Mouse (Mus musculus): ENCODE measurements at regions not wholly inside any gene's neighbourhood (a gene's known extent, or its start where the extent isn't known, plus 50 kb on each side); places are given as distances from the start of the nearest gene placed in this dataset.

GRCm38 (mm10) chr9:122592820-122593615, 154.1 kb upstream of the Topaz1 start:
- no peaks in the 10 kb centered on the region for H3K9me3 ChIP-seq (replicated peaks; ENCODE audit: control insufficient read depth, low read length)
- H3K27me3 ChIP-seq (ENCODE audit: control insufficient read depth, insufficient read depth, low read length): peaks cover 28% of the 10 kb centered on the region
- H3K36me3 ChIP-seq (ENCODE audit: control insufficient read depth, insufficient read depth): no peaks in the 10 kb centered on the region
- H3K4me1 ChIP-seq (ENCODE audit: control insufficient read depth, insufficient read depth, low read length): no peaks in the 10 kb centered on the region
- ATAC-seq (replicated peaks; ENCODE audit: extremely low read depth, insufficient read depth, low FRiP score): no peak
- H3K27ac ChIP-seq (ENCODE audit: low read length): no peak overlapping the region
- H3K4me2 ChIP-seq (ENCODE audit: low read depth, low read length): no peak overlapping the region
- no peak overlapping the region for H3K4me3 ChIP-seq (ENCODE audit: low read length)
- WGBS: 22% methylated on average over 7 of the region's 7 CpGs
- no peak overlapping the region for H3K9ac ChIP-seq (ENCODE audit: low read length)

DNA sequence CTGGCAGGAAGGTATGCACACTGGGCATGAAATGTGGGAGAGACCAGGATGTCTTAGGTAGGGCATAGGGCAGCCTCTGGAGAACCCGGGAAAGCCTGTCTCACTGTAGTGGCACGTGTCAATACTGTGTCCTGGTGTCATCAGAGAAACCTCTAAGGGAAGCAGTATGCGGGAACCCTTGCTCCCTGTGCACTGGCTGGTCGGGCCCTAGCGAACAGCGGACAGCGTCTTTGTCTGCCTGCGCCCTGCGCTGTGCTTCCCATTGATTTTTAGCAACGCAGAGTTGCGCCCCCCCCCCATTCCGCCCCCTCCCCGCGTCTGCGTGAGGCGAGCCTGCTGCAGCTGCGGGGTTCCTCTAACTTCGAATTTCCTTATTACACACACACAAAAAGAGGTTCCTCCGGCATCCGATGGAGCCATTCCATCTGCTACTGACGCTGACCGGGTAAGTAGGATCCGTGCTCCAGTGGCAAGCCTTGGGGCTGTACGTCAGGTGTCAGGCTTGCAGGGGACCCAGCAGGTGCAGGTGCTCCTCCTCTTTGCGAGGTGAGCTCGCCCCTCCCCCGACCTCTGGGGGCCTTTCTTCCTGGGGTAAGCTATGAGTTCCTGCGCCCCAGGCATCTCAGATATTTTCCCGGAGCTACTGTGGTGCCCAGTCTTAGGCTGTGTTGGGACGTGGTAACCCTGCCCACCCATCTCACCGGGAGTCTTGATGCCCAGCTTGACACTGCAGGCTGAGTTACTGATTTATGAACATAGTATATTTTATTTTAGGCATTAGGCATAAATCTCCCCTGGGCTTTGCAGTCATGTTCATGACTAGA, 151.8 kb upstream of the Topaz1 start:
- Histone ChIP-seq H3K9me3 (replicated peaks; ENCODE audit: control insufficient read depth, low read length) (no peaks in the 10 kb centered on the region), H3K36me3 (ENCODE audit: control insufficient read depth, insufficient read depth) (no peaks in the 10 kb centered on the region), H3K27ac (ENCODE audit: low read length) (no peak overlapping the region), H3K4me2 (ENCODE audit: low read depth, low read length) (no peak overlapping the region), H3K27me3 (ENCODE audit: control insufficient read depth, insufficient read depth, low read length) (peaks cover 25% of the 10 kb centered on the region), H3K4me3 (ENCODE audit: low read length) (no peak overlapping the region), H3K4me1 (ENCODE audit: control insufficient read depth, insufficient read depth, low read length) (no peaks in the 10 kb centered on the region), H3K9ac (ENCODE audit: low read length) (no peak overlapping the region)
- no peak for ATAC-seq (replicated peaks; ENCODE audit: extremely low read depth, insufficient read depth, low FRiP score)
- 8% methylated on average over 30 of the region's 31 CpGs for WGBS

DNA sequence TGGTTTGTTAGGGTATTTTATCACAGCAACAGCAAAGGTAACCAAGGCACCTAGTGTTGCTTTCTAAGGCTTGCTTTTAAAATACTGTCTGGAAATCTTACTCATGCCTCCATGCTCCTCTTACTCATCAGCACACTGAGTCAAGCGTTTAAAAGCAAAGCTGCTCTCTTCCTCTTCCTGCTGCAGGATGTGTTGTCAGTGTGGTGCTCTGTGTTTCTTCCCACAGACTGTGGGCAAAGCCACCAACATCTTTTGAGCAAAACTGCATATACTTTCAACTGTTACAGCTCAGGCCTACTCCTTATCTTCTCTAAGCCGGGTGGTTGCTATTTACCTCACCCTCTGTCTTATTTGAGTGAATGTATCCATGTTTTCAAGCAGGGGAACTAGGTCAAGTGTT, 144.0 kb upstream of the Topaz1 start:
- no peak overlapping the region for H3K9ac ChIP-seq (ENCODE audit: low read length)
- 0 out of 2 replicates have a peak, but pooled peaks cover 2% of the 10 kb centered on the region for H3K27me3 ChIP-seq (ENCODE audit: control insufficient read depth, insufficient read depth, low read length)
- no peaks in the 10 kb centered on the region for H3K4me1 ChIP-seq (ENCODE audit: control insufficient read depth, insufficient read depth, low read length)
- H3K4me2 ChIP-seq (ENCODE audit: low read depth, low read length): no peak overlapping the region
- H3K4me3 ChIP-seq (ENCODE audit: low read length): no peak overlapping the region
- H3K27ac ChIP-seq (ENCODE audit: low read length): no peak overlapping the region
- H3K36me3 ChIP-seq (ENCODE audit: control insufficient read depth, insufficient read depth): no peaks in the 10 kb centered on the region
- WGBS: 54% methylated on average over 2 of the region's 2 CpGs
- no peak for ATAC-seq (replicated peaks; ENCODE audit: extremely low read depth, insufficient read depth, low FRiP score)
- no peaks in the 10 kb centered on the region for H3K9me3 ChIP-seq (replicated peaks; ENCODE audit: control insufficient read depth, low read length)

DNA sequence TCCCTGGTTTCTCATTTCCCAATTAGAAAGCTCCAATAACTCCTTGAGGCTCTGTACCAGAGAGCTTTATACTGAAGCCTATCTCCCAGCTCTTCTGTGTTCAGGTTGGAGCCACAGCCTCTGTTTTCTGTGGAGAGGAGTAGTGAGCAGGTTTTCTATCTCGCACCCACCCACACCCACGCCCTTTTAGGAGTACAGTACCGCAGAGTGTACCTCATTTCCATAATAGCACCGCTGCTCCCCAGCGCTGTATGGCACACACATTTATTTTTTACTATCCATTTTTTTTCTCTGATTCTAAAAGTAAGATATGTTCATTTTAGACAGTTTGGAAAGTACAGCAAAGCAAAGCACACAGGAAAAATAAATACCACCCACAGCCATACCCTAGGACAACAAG, 137.5 kb upstream of the Topaz1 start:
- Histone ChIP-seq H3K27me3 (ENCODE audit: control insufficient read depth, insufficient read depth, low read length) (peaks cover 5% of the 10 kb centered on the region; the same call in 1 of the 2 replicates), H3K9ac (ENCODE audit: low read length) (no peak overlapping the region), H3K36me3 (ENCODE audit: control insufficient read depth, insufficient read depth) (no peaks in the 10 kb centered on the region), H3K9me3 (replicated peaks; ENCODE audit: control insufficient read depth, low read length) (no peaks in the 10 kb centered on the region), H3K4me3 (ENCODE audit: low read length) (no peak overlapping the region), H3K4me2 (ENCODE audit: low read depth, low read length) (no peak overlapping the region), H3K4me1 (ENCODE audit: control insufficient read depth, insufficient read depth, low read length) (no peaks in the 10 kb centered on the region), H3K27ac (ENCODE audit: low read length) (no peak overlapping the region)
- WGBS: 93% methylated on average over 5 of the region's 5 CpGs
- ATAC-seq (replicated peaks; ENCODE audit: extremely low read depth, insufficient read depth, low FRiP score): no peak

DNA sequence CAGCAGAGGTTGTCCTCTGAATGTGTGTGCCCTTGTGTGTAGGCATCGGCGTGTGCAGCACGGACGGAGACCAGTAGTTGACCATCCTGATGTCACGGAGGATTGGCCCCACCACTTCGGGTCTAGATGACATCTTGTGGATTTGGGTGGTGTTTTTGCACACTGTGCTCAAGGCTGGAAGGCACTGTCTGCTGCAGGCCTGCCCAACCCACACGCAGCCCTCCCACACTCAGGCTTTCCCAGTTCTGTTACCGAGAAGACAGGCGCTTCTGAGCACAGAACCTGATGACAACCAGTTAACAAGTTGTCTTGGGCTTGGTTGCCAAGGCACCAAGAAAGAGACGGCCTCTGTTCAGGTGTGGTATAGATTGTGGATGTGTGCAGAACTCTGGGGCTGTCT, 136.2 kb upstream of the Topaz1 start:
- Histone ChIP-seq H3K27ac (ENCODE audit: low read length) (no peak overlapping the region), H3K9ac (ENCODE audit: low read length) (no peak overlapping the region), H3K9me3 (replicated peaks; ENCODE audit: control insufficient read depth, low read length) (no peaks in the 10 kb centered on the region), H3K36me3 (ENCODE audit: control insufficient read depth, insufficient read depth) (no peaks in the 10 kb centered on the region), H3K4me2 (ENCODE audit: low read depth, low read length) (no peak overlapping the region), H3K4me1 (ENCODE audit: control insufficient read depth, insufficient read depth, low read length) (no peaks in the 10 kb centered on the region), H3K4me3 (ENCODE audit: low read length) (no peak overlapping the region), H3K27me3 (ENCODE audit: control insufficient read depth, insufficient read depth, low read length) (peaks cover 3% of the 10 kb centered on the region; the same call in 1 of the 2 replicates)
- WGBS: 81% methylated on average over 10 of the region's 10 CpGs
- ATAC-seq (replicated peaks; ENCODE audit: extremely low read depth, insufficient read depth, low FRiP score): no peak

GRCm38 (mm10) chr9:122614579-122615252, 132.4 kb upstream of the Topaz1 start:
- H3K4me2 ChIP-seq (ENCODE audit: low read depth, low read length): no peak overlapping the region
- ATAC-seq (replicated peaks; ENCODE audit: extremely low read depth, insufficient read depth, low FRiP score): no peak
- no peaks in the 10 kb centered on the region for H3K4me1 ChIP-seq (ENCODE audit: control insufficient read depth, insufficient read depth, low read length)
- H3K27me3 ChIP-seq (ENCODE audit: control insufficient read depth, insufficient read depth, low read length): peaks cover 3% of the 10 kb centered on the region; the same call in 1 of the 2 replicates
- H3K4me3 ChIP-seq (ENCODE audit: low read length): no peak overlapping the region
- H3K9me3 ChIP-seq (replicated peaks; ENCODE audit: control insufficient read depth, low read length): no peaks in the 10 kb centered on the region
- H3K36me3 ChIP-seq (ENCODE audit: control insufficient read depth, insufficient read depth): no peaks in the 10 kb centered on the region
- whole genome bisulfite sequencing: 25% methylated on average over 5 of the region's 5 CpGs
- no peak overlapping the region for H3K9ac ChIP-seq (ENCODE audit: low read length)
- H3K27ac ChIP-seq (ENCODE audit: low read length): no peak overlapping the region

- H3K36me3 ChIP-seq (ENCODE audit: control insufficient read depth, insufficient read depth): no peaks in the 10 kb centered on the region
- H3K27me3 ChIP-seq (ENCODE audit: control insufficient read depth, insufficient read depth, low read length): peaks cover 3% of the 10 kb centered on the region; the same call in 1 of the 2 replicates
- no peak for ATAC-seq (replicated peaks; ENCODE audit: extremely low read depth, insufficient read depth, low FRiP score)
- H3K9me3 ChIP-seq (replicated peaks; ENCODE audit: control insufficient read depth, low read length): no peaks in the 10 kb centered on the region
- H3K4me1 ChIP-seq (ENCODE audit: control insufficient read depth, insufficient read depth, low read length): no peaks in the 10 kb centered on the region
- no peak overlapping the region for H3K9ac ChIP-seq (ENCODE audit: low read length)
- H3K4me3 ChIP-seq (ENCODE audit: low read length): no peak overlapping the region
- no peak overlapping the region for H3K27ac ChIP-seq (ENCODE audit: low read length)
- WGBS: 17% methylated on average over 4 of the region's 4 CpGs
- no peak overlapping the region for H3K4me2 ChIP-seq (ENCODE audit: low read depth, low read length)
Observed at GRCm38 (mm10) chr9:122615351-122615750, 131.8 kb upstream of the Topaz1 start.

GRCm38 (mm10) chr9:122617793-122618192, 129.4 kb upstream of the Topaz1 start:
- Histone ChIP-seq H3K27me3 (ENCODE audit: control insufficient read depth, insufficient read depth, low read length) (peaks cover 3% of the 10 kb centered on the region; the same call in 1 of the 2 replicates), H3K27ac (ENCODE audit: low read length) (no peak overlapping the region), H3K9me3 (replicated peaks; ENCODE audit: control insufficient read depth, low read length) (no peaks in the 10 kb centered on the region), H3K4me1 (ENCODE audit: control insufficient read depth, insufficient read depth, low read length) (no peaks in the 10 kb centered on the region), H3K36me3 (ENCODE audit: control insufficient read depth, insufficient read depth) (no peaks in the 10 kb centered on the region), H3K4me3 (ENCODE audit: low read length) (no peak overlapping the region), H3K4me2 (ENCODE audit: low read depth, low read length) (no peak overlapping the region), H3K9ac (ENCODE audit: low read length) (no peak overlapping the region)
- no peak for ATAC-seq (replicated peaks; ENCODE audit: extremely low read depth, insufficient read depth, low FRiP score)
- WGBS: 35% methylated on average over 3 of the region's 3 CpGs
